Mouse (Mus musculus) cerebellum, adult 18-20 months (tissue): ENCODE results near the gene Nr2f6.

ENCODE experiments used
- DNase-seq, 2 experiments: peaks; one replicate each; pipeline ENCODE4 v3.0.0; 2021

Nr2f6 gene

GRCm38 (mm10) chr8:71381421-71381970 lies at the start of gene Nr2f6:
Gene Nr2f6, minus strand, starts transcription at chr8:71381960.
- DNase-seq: peak in 1 of 2 experiments; percentile 53

GRCm38 (mm10) chr8:71422121-71422520 lies 40.4 kb upstream of the Nr2f6 start:
- DNase-seq: no peak

GRCm38 (mm10) chr8:71411535-71412273 lies 29.9 kb upstream of the Nr2f6 start:
- no peak for DNase-seq

GRCm38 (mm10) chr8:71408231-71408630 lies 26.5 kb upstream of the Nr2f6 start:
- no peak for DNase-seq

- no peak for DNase-seq
Measured at GRCm38 (mm10) chr8:71407441-71407840, 25.7 kb upstream of the Nr2f6 start.

GRCm38 (mm10) chr8:71406099-71407015 lies 24.6 kb upstream of the Nr2f6 start:
- DNase-seq: peak in 1 of 2 experiments; percentile 57

- peak; percentile 90 to 94 for DNase-seq
Measured at GRCm38 (mm10) chr8:71405401-71406098, 23.8 kb upstream of the Nr2f6 start, which contains the start of gene Ankle1. Gene Ankle1, plus strand, starts transcription at chr8:71406010.

- peak in 1 of 2 experiments; percentile 30 for DNase-seq
Measured at GRCm38 (mm10) chr8:71404951-71405351, 23.2 kb upstream of the Nr2f6 start.

- no peak for DNase-seq
Measured at GRCm38 (mm10) chr8:71404011-71404410, 22.3 kb upstream of the Nr2f6 start.

GRCm38 (mm10) chr8:71403107-71403885 lies 21.5 kb upstream of the Nr2f6 start:
- no peak for DNase-seq

GRCm38 (mm10) chr8:71402446-71402964 lies 20.7 kb upstream of the Nr2f6 start:
- DNase-seq: no peak

- no peak for DNase-seq
Measured at GRCm38 (mm10) chr8:71401454-71401853, 19.7 kb upstream of the Nr2f6 start.

- DNase-seq: no peak
Measured at GRCm38 (mm10) chr8:71400826-71401225, 19.1 kb upstream of the Nr2f6 start.

- no peak for DNase-seq
Measured at GRCm38 (mm10) chr8:71397701-71398100, 15.9 kb upstream of the Nr2f6 start.

GRCm38 (mm10) chr8:71396639-71397305 lies 15.0 kb upstream of the Nr2f6 start, which contains the start of gene Babam1:
Gene Babam1, plus strand, starts transcription at chr8:71396861.
- DNase-seq: peak; percentile 92 to 99

- no peak for DNase-seq
Measured at GRCm38 (mm10) chr8:71395629-71396028, 13.9 kb upstream of the Nr2f6 start, which contains the start of gene Ushbp1. Gene Ushbp1, minus strand, starts transcription at chr8:71395802.

GRCm38 (mm10) chr8:71395071-71395470 lies 13.3 kb upstream of the Nr2f6 start:
- no peak for DNase-seq

GRCm38 (mm10) chr8:71394481-71394880 lies 12.7 kb upstream of the Nr2f6 start:
- DNase-seq: peak in 1 of 2 experiments; percentile 6

- DNase-seq: no peak
Measured at GRCm38 (mm10) chr8:71392871-71393270, 11.1 kb upstream of the Nr2f6 start.

- no peak for DNase-seq
Measured at GRCm38 (mm10) chr8:71392391-71392790, 10.6 kb upstream of the Nr2f6 start.

GRCm38 (mm10) chr8:71391696-71392095 lies 9.9 kb upstream of the Nr2f6 start:
- DNase-seq: no peak
